Mouse (Mus musculus) right cerebral cortex, adult 18-20 months (tissue): ENCODE measurements around the gene Cdiptos.

Experiments
- DNase-seq: peaks from one replicate; pipeline ENCODE4 v3.0.0; 2022; ENCODE audit warnings: mixed read lengths

The Cdiptos gene

GRCm38 (mm10) chr7:126965568-126965967, 10.3 kb downstream of the Cdiptos start:
- no peak for DNase-seq

- DNase-seq: no peak
Measured at GRCm38 (mm10) chr7:126963548-126964286, 12.2 kb downstream of the Cdiptos start.

GRCm38 (mm10) chr7:126961965-126962364, 13.9 kb downstream of the Cdiptos start:
- DNase-seq: no peak

DNA sequence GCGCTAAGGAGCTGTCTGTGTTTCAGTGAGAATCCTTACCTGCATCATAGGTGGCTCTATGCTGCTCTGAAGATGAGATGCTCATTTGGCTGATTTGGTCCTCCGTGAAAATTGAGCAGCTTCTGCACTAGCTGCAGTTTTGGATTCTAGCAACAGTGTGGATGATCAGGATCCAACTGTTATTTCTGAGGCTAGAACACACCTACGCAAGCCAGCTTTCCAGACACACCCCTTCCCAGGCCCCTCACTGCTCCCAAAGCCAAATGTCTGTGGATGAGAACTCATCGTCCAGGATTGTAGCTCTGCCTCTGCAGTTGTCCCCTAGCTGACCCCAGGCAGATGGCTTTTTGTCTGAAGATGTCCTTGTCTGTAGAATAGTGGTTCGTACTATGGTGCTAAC, 14.8 kb downstream of the Cdiptos start:
- DNase-seq: no peak

DNA sequence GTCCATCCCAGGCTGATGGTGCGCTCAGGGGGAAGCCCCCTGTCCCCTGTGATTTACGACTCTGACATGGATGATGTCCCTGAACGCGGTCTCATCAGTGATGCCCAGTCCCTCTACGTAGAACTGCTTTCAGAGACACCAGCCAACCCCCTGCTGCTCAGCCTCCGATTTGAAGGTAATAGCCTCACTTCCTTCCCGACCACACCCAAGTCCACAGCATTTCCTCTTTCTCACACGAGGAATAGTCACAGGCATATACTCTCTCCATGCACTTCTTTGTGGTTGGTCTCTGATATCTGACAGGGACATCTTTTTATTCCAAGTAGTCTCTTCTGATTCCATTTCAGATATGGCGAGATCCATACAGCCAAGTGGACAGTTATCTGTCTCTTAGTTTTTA, 16.1 kb downstream of the Cdiptos start:
- DNase-seq: no peak

GRCm38 (mm10) chr7:126955125-126955524, 20.8 kb downstream of the Cdiptos start:
- DNase-seq: no peak

GRCm38 (mm10) chr7:126952646-126953045, 23.3 kb downstream of the Cdiptos start:
- no peak for DNase-seq

GRCm38 (mm10) chr7:126951741-126952140, 24.2 kb downstream of the Cdiptos start:
- no peak for DNase-seq

DNA sequence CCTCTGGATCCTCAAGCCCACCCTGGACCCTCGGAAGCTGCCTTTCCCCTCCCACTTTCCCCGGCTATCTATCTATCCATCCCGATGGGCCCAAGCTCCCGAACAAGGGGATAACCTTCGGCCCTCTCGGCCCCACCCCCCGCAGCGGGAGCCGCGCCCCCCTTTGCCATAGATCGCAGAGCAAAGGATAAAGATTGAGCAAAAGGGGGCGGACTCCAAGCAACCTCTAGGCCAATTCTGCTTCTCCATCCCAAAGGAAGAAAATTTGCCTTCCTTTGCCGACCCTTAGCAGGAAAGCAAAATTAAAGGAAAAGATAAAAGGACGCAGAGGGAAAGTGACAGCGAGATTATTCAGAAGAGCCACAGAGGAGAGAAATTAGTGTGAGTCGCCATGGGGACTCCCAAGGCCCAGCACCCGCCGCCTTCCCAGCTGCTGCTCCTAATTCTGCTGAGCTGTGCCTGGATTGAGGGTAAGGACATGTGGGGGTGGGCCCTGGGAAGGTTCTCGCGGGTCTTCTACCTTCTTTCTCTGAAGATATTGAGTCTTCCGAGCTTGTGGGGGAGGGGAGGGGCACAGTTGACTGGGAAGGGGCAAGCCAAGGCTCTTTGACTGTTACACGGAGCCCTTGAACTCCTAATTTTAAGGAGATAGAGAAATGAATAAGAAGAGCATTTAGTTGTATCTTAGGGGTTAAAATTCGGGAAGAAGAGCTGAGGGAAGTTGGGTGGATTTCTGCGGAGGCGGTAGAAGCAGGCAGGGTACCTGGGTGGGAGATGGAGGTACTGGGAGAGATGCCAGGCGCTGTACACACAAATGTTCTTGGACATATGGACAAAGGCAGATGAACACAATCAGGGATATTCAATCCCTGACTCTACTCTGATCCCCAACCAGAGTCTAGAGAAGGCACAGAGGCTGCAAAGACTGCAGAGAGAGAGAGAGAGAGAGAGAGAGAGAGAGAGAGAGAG, 25.0 kb downstream of the Cdiptos start:
- peak; percentile 33 for DNase-seq

GRCm38 (mm10) chr7:126949793-126950646, 25.9 kb downstream of the Cdiptos start, which contains the start of gene Sez6l2:
Gene Sez6l2 (plus strand): TSS chr7:126950563.
- peak; percentile 88 for DNase-seq

DNA sequence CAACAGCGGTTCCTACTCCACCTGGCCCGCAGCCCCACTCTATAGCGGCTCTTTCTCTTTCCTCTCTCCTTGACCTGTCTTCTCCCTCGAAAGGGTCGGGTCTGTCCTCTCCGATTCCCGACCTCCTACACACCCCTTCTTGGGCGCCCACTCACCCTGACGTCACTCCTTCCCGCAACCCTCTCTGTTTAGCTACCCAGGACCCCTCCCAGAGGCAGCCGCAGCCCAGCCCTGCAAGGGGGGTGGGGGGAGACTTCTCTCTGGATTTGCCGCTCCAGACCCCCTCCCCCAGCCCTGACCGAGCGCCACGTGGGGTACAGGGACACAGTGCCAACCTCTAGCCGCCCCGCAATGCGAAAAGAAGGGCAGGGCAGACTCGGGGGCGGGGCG, 26.5 kb downstream of the Cdiptos start, which contains the start of gene Asphd1:
Gene Asphd1 (minus strand): TSS at position 180 of the 390 bp plus-strand sequence.
- DNase-seq: peak; percentile 74

DNA sequence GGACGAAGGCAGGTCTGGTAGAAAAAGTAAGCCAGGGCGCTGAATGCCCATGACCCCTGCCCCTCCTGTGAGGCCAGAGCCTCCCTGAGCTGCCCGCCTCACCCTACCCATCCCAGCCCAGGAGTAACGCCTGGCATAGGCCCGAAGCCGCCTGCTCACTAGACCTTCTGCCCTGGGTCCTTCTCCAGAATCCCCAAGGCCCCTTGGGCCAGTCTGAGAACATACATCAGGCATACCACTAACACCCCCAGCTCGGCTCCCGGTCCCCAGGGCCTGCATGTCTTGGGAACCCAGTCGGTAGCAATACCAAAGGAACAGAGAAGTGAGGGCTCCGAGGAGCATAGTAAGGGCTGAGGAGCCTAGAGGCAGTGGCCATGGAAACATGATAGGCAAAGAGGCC, 27.3 kb downstream of the Cdiptos start:
- no peak for DNase-seq

DNA sequence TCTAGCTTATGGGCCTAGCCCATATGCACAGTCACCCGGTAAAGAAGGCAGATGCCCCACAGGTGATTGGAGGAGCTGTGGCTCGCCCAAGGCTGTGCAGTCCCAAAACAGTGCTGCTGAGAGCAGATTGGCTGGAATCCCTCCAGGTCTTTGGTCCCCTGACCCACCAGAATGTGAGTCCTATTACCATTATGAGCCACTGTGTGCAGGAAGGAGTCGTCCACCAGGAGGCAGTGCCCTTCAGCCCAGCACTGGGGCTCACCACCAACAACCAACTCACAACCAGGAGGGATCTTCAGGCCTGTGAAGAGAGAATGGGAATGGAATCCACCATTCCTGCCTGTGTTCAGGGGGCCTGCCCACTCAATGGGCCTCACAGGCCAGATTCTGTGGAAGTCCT, 29.4 kb downstream of the Cdiptos start:
- DNase-seq: no peak

- DNase-seq: peak; percentile 67
Measured at GRCm38 (mm10) chr7:126941801-126942200, 34.1 kb downstream of the Cdiptos start.

- DNase-seq: no peak
Measured at GRCm38 (mm10) chr7:126941171-126941570, 34.7 kb downstream of the Cdiptos start.

- no peak for DNase-seq
Measured at GRCm38 (mm10) chr7:126932652-126933051, 43.2 kb downstream of the Cdiptos start.

- DNase-seq: no peak
Measured at GRCm38 (mm10) chr7:126929046-126929445, 46.9 kb downstream of the Cdiptos start.

DNA sequence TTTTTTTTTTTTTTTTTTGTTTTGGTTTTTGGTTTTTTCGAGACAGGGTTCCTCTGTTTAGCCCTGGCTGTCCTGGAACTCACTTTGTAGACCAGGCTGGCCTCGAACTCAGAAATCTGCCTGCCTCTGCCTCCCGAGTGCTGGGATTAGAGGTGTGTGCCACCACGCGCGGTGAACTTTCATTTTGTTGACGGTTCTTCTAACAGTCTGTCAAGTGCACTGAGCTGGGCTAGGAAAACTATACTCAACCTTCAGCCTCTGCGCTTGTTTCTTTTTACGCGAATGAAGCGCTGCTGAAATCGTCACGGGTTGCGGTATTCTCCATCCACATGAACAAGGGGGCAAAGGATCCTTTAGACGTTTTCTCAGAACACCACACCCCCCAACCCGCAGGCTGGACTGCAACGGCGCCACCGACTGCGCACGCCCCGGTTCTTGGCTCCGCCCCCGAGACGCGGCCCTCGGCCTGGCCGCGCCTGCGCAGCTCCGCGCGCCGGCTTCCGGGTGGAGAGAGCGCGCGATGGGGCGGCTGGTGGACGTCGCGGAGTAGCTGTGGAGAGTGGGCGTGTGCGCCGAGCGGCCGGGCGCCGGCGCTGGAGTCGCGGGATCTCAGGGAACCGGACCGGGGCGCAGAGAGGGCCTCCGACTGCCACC, 47.4 kb downstream of the Cdiptos start, which contains the start of gene Kctd13:
Gene Kctd13 (plus strand): TSS at position 496 of the 654 bp plus-strand sequence.
- DNase-seq: peak; percentile 95

- no peak for DNase-seq
Measured at GRCm38 (mm10) chr7:126926299-126926698, 49.6 kb downstream of the Cdiptos start.

DNA sequence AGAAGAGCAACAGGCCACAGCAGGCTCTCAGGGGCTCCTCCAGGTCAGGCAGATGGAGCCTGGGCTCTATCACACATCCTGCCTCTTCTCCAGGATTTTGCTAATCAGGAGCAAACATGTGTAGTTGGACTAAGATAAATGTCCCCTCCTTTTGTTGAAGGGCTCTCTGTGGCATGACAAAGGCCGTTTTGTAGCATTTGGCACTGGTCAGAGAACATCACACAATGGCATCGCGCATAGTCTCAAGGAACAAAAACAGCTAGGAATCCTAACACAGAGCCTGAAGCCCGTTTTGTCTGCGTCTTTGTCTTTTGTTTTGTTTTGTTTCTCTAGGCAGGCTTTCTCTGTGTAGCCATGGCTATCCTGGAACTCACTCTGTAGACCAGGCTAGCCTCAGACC, 51.9 kb downstream of the Cdiptos start:
- no peak for DNase-seq

DNA sequence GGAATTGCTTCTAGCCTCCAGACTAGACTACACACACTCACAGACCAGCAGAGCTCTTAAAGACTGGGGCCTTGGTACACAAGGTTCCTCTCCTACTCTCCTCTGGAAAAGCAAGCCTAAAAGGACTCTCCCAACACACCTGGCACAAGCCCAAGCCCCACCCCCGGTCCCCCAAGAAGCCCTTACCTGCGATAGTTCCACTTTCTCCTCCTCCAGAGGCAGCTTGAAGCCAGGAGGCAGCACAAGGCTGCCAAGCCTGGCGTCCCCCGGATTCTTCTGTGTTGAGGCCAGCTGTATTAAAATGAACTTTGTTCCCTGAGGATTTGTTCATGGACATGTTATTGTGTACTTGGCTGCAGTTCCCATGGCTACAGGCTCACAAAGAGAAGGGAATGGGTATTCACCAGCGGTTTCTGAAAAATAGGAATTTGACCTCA, 53.3 kb downstream of the Cdiptos start, which contains the start of gene Tmem219:
Gene Tmem219 (minus strand): TSS at position 294 of the 437 bp plus-strand sequence.
- DNase-seq: no peak
